Mouse (Mus musculus): ENCODE results near the gene Zfp534.
"Not testable (repeated sequence)": the region's sequence is repeated elsewhere in the genome, so short reads cannot be mapped to it uniquely, and the experiment has no call there.

Zfp534 gene

GRCm38 (mm10) chr4:147702453-147702852, at the start of gene Zfp534:
Zfp534 (minus strand) TSS chr4:147702553.
- DNase-seq: not testable (repeated sequence)

DNA sequence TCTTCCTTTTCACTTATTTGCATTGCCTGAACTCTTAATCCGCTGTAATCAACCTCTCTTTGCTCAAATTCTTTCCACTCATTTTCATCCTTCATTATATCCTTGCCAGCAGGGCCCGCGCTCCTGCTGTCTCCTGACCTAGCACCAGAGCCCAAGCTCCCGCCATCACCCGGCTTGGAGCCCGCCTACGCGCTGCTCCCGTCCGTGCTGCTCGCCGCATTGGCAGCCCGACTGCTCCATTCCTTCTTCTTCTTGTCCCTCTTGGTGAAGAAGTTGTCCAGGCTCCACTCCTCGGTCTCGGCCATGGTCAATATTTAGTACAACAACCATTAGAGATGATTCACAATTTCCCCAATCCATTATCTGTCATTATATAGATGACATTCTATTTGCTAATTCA, 43.9 kb upstream of the Zfp534 start:
- not testable (repeated sequence) for DNase-seq

DNA sequence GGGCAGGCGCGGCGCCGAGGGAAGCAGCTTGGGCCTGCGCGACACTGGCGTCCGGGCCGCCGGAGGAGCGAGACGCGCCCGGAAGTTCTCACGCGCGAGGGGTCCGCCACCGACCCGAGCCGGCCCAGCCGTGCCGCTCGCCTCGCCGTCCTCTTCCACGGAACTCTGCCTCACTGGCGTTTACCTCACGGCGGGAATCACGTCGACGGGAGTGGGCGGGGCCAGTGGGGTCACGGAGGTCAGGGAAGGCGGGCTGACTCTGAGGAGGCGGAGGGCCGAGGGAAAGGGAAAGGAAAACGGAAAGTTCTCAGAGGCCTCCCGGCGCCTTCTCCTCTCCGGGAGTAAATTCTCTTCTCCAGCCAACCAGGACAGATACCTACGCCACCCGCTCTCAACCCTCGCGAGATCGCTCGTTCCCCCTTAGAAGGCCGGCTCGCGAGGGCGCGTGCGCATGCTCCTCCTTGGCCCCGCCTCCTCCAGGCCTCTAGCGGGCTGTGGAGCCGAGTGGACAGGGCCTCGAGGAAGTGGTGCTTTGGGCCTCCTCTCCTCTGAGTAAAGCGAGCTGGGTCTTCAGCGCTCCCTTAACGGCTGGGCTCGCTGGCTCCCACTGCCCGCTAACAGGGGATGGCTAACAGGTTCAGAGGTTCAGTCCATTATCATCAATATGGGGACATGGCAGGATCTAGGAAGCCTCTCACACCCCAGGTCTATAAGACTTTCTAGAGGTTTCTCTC, 36.5 kb upstream of the Zfp534 start:
- DNase-seq: not testable (repeated sequence)

DNA sequence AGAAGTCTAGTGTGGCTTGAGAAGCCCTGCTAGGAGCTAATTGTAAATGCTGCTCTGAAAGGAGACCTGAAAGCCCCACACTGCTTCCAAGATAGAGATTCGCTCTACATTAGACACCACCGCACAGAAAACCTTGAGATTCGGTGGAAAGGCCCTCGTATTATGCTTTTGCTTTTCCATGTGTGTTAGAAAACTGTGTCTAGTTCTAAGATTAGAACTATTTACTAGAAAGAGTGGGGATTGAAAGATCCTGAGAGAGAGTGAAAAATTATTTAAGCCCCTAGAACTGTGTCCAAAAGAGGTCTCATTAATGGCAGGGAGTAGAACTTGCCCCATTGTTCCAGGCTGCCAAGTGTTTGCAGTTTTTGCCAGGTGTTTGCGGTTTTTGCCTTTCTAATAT, 47.1 kb downstream of the Zfp534 start:
- DNase-seq: not testable (repeated sequence)

- not testable (repeated sequence) for DNase-seq
Observed at GRCm38 (mm10) chr4:147647407-147647806, 54.9 kb downstream of the Zfp534 start.

DNA sequence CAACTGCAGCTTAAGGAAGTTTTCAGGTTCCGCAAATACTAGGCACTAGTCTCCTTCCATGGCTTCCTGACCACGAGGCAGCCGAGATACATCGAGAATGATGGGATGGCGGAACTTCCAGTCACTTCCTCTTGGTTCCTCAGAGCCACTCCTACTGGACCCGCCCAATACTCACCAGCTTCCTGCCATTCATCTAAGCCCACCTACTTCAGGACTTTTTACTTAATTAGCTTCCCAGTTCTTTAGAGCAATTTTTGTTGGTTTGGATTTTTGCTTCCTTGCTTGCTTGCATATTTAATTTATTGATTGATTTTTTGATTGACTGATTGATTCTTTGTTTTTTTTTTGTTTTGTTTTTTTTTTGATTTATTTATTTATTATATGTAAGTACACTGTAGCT, 59.9 kb downstream of the Zfp534 start, which contains the start of gene Zfp979:
Gene Zfp979, minus strand, starts transcription at position 101 of the 400 bp plus-strand sequence.
- DNase-seq: not testable (repeated sequence)

- DNase-seq: not testable (repeated sequence)
Observed at GRCm38 (mm10) chr4:147641932-147642331, 60.4 kb downstream of the Zfp534 start.

DNA sequence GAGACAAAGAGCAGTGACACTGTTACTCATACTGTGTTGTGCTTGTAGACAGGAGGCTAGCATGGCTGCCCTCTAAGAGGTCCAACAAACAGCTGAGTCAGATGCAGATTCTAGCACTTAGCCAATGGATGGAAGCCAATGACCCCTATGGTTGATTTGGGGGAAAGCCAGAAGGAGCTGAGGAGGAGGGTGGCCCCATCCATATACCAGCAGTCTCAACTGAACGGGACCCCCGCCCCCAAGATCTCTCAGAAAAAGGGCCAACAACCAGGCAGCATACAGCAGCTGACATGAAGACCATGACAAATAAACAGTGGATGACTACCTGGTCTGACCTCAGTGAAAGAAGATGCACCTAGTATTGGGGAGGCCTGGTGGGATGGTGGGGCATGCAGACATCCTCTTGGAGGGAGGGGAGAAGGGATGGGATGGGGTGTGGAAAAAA, 68.5 kb downstream of the Zfp534 start:
- not testable (repeated sequence) for DNase-seq
